Mouse (Mus musculus) G1E (cell line): ENCODE measurements around the gene Pdgfc.

ENCODE experiments used
- CTCF ChIP-seq: IDR thresholded peaks from 2 replicates; pipeline ENCODE4 v1.5.1; 2012; ENCODE audit warnings: low read depth, low read length, inconsistent platforms, mixed read lengths
- GATA1 ChIP-seq: IDR thresholded peaks from 2 replicates; pipeline ENCODE4 v1.6.1; 2012; ENCODE audit warnings: borderline replicate concordance, low read length, inconsistent platforms, mixed read lengths
- TAL1 ChIP-seq: conservative IDR thresholded peaks from 2 replicates; pipeline ENCODE4 v1.6.1; 2012; ENCODE audit warnings: low read depth, low read length, inconsistent platforms, mixed read lengths

DNA sequence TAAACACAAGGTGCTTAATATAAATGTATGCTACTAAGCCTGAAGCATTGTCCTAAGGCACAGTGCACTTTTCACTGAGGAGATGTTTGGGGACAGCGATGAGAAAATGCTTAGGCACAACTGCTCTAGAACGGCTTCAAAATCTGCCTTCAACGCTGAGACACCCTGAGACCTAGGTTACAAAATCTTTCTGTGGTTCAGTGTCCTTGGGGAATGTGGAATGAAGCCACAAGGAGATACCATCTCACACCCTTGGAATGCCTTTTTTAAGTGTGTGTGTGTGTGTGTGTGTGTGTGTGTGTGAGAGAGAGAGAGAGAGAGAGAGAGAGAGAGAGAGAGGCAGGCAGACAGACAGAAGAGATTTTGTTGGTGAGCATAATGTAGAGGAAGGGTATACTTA lies 7.9 kb upstream of the Pdgfc start:
- TF ChIP-seq CTCF, result no peak
- no peak for TF ChIP-seq GATA1
- no peak for TF ChIP-seq TAL1
